Mouse (Mus musculus): ENCODE data around the gene Fam163b.

Fam163b gene

GRCm38 (mm10) chr2:27128990-27129389, 13.3 kb downstream of the Fam163b start:
- DNase-seq = no peak

- no peak for DNase-seq
Observed at GRCm38 (mm10) chr2:27126496-27126895, 15.8 kb downstream of the Fam163b start.

- DNase-seq = peak; percentile 56 to 72
Observed at GRCm38 (mm10) chr2:27125979-27126378, 16.3 kb downstream of the Fam163b start.

GRCm38 (mm10) chr2:27123121-27123520, 19.2 kb downstream of the Fam163b start:
- DNase-seq = no peak

GRCm38 (mm10) chr2:27122578-27122977, 19.7 kb downstream of the Fam163b start:
- DNase-seq = no peak

- DNase-seq = peak; percentile 20 to 62
Observed at GRCm38 (mm10) chr2:27121626-27122355, 20.5 kb downstream of the Fam163b start.

- peak in 1 of 2 experiments; percentile 56 for DNase-seq
Observed at GRCm38 (mm10) chr2:27120241-27120641, 22.1 kb downstream of the Fam163b start.

- DNase-seq = no peak
Observed at GRCm38 (mm10) chr2:27119766-27120165, 22.5 kb downstream of the Fam163b start.

- DNase-seq = no peak
Observed at GRCm38 (mm10) chr2:27118452-27118851, 23.8 kb downstream of the Fam163b start.

- no peak for DNase-seq
Observed at GRCm38 (mm10) chr2:27114169-27114568, 28.1 kb downstream of the Fam163b start.

- no peak for DNase-seq
Observed at GRCm38 (mm10) chr2:27112585-27112984, 29.7 kb downstream of the Fam163b start.

GRCm38 (mm10) chr2:27109052-27109451, 33.2 kb downstream of the Fam163b start:
- DNase-seq = no peak

GRCm38 (mm10) chr2:27108144-27108543, 34.1 kb downstream of the Fam163b start:
- DNase-seq = no peak

- no peak for DNase-seq
Observed at GRCm38 (mm10) chr2:27106816-27107215, 35.5 kb downstream of the Fam163b start.

GRCm38 (mm10) chr2:27103554-27103953, 38.7 kb downstream of the Fam163b start:
- DNase-seq = no peak

GRCm38 (mm10) chr2:27097776-27098175, 44.5 kb downstream of the Fam163b start:
- peak; percentile 60 to 75 for DNase-seq

GRCm38 (mm10) chr2:27097241-27097656, 45.0 kb downstream of the Fam163b start:
- peak in 1 of 2 experiments; percentile 46 for DNase-seq

GRCm38 (mm10) chr2:27096341-27096981, 45.8 kb downstream of the Fam163b start:
- peak; percentile 26 to 57 for DNase-seq

GRCm38 (mm10) chr2:27095178-27095577, 47.1 kb downstream of the Fam163b start:
- no peak for DNase-seq

- no peak for DNase-seq
Observed at GRCm38 (mm10) chr2:27089238-27089637, 53.1 kb downstream of the Fam163b start.

- no peak for DNase-seq
Observed at GRCm38 (mm10) chr2:27088700-27089099, 53.6 kb downstream of the Fam163b start.

GRCm38 (mm10) chr2:27088071-27088644, 54.1 kb downstream of the Fam163b start:
- DNase-seq = peak; percentile 78 to 91

GRCm38 (mm10) chr2:27087581-27087980, 54.7 kb downstream of the Fam163b start:
- DNase-seq = no peak

GRCm38 (mm10) chr2:27086483-27087010, 55.7 kb downstream of the Fam163b start:
- no peak for DNase-seq

All from kidney, postnatal 25 days (tissue).